Mouse (Mus musculus) spleen, adult 18-20 months (tissue): ENCODE measurements at regions not wholly inside any gene's neighbourhood (a gene's known extent, or its start where the extent isn't known, plus 50 kb on each side); places are given as distances from the start of the nearest gene placed in this dataset.

Experiments
- DNase-seq, 2 experiments: peaks; one replicate each; pipeline ENCODE4 v3.0.0; 2022; ENCODE audit warnings: mixed read lengths in 2 of 2

GRCm38 (mm10) chr7:117269263-117269897, 111.4 kb upstream of the Xylt1 start:
- DNase-seq: no peak

DNA sequence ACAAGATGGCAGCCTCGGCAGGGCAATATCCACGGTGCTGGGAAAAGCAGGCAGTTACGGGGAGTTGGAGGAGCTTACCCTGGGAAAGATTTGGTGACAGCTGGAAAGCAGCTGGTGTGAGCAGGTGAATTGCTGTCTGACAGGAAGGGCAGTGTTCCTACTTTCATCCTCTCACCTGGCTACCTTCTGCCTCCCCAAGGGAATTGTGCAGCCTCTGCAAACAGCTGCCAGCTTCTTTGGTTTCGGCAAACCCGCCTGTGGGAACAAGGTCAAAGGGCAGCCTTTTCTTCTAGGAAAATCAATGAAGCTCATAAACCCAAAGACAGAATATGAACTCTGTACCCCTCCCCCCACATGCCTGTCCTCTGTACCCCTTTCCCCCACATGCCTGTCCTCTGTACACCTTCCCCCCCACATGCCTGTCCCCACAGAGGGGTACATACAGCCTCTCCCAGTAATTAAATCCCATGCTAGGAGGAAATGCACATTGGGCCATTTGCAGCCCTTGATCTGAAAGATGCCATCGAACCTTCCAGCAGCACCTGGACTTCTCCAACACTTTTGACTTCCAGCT, 102.3 kb upstream of the Xylt1 start:
- DNase-seq: no peak

GRCm38 (mm10) chr7:117282194-117282593, 98.6 kb upstream of the Xylt1 start:
- no peak for DNase-seq

GRCm38 (mm10) chr7:117285206-117285605, 95.6 kb upstream of the Xylt1 start:
- DNase-seq: no peak

DNA sequence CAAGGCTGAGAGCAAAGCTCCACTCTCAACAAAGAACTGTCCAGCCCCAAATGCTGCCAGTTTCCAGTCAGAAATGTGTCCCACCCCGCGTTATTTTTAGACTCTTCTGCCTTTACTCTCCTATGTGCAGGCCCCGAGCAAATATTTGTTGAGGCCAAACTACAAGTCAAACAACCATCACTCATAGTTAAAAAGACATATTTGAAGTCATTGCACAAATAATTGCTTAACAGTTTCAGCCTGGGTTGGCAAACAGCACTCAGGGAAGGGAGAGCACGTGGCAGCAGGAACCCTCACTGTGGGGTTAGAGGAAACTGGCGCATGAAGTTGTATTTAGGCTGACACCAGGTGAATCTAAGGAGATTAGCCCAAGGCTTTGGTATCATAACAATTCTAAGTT, 94.8 kb upstream of the Xylt1 start:
- no peak for DNase-seq

DNA sequence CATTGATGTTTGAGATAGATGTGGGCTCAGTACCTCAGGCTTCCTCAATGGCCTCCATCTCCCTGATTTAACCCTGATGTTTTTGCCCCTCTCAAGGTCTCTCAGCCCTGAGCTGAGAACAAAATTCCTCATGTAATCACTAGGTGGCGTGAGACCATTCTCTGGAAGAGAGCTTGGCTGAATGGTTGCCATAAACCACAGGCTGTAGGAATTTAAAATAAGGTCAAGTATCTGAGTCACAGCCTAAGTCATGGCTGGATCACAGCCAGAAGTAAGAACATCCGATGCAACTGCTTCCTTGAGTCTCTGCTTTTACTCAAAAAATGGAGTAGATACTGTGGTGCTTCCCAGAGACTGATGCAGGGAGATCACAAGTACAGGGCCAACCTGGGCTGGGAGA, 77.1 kb upstream of the Xylt1 start:
- DNase-seq: no peak

- no peak for DNase-seq
Measured at GRCm38 (mm10) chr7:117310586-117311200, 70.1 kb upstream of the Xylt1 start.

DNA sequence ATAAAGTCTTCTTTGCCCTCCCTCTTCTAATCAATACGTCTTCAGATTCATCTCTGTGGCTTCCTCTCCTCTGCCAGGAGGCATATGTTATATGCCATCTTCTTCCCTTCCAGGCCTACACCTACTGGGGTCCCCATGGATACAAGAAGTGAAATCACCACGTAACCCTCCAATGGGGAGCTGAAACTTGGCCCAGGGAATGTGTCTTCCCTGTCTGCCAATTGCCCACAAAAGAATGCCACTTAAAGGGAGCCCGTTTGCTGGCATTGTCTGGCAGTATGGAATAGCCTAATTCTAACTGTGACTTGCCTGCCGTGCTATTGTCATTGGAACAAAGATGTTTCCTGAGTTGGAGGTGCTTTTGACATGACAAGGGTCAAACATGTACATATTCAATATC, 69.5 kb upstream of the Xylt1 start:
- DNase-seq: no peak

- DNase-seq: no peak
Measured at GRCm38 (mm10) chr7:117316126-117316805, 64.5 kb upstream of the Xylt1 start.

DNA sequence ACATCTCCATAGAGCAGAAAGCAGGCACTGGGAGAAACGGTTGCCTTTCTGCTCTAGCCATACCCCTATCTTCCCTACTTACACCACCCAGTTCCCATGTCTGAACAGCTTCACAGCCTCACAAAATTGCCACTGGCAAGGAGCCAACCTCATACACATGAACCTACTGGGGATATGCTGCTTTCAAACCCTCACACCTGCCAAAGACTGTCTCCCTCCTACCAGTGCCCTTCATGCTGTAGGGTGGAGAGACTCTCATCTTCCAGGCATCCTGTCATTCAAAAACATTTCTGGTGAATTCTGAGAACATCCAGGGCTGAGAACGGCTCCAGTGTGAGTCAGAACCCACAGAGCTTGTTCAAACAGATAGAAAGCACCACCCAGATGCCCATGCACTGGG, 63.4 kb upstream of the Xylt1 start:
- DNase-seq: no peak

GRCm38 (mm10) chr7:117320552-117320951, 60.2 kb upstream of the Xylt1 start:
- DNase-seq: no peak
